Mouse (Mus musculus): Measurements from ENCODE around the gene Snhg11.

The Snhg11 gene

GRCm38 (mm10) chr2:158375443-158376122 is at the start of gene Snhg11:
Gene Snhg11 (plus strand): TSS chr2:158375638.
- DNase-seq (ENCODE audit: low spot score in 2 of 2), result peak; percentile 87

DNA sequence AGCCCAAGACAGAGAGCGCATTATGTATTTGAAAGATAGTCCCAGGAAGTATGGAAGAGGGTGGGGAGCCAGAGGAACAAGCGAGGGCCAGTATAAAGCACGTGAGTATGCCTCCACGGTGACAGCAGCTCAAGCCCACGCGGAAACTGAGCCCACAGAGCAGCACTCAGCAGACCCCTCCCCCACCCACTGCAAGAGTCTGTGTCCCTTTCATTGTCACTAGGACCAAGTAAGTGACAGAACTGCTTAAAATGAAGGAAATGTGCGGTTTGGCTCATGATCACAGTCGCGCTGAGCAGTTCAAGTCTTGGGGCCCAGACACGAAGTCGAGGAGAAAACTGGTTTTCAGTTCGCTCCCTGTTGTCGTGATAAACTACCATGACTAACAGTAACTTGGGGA is 41.1 kb upstream of the Snhg11 start:
- no peak for DNase-seq (ENCODE audit: low spot score in 2 of 2)

- DNase-seq (ENCODE audit: low spot score in 2 of 2), result no peak
Measured at GRCm38 (mm10) chr2:158337698-158338097, 37.7 kb upstream of the Snhg11 start.

DNA sequence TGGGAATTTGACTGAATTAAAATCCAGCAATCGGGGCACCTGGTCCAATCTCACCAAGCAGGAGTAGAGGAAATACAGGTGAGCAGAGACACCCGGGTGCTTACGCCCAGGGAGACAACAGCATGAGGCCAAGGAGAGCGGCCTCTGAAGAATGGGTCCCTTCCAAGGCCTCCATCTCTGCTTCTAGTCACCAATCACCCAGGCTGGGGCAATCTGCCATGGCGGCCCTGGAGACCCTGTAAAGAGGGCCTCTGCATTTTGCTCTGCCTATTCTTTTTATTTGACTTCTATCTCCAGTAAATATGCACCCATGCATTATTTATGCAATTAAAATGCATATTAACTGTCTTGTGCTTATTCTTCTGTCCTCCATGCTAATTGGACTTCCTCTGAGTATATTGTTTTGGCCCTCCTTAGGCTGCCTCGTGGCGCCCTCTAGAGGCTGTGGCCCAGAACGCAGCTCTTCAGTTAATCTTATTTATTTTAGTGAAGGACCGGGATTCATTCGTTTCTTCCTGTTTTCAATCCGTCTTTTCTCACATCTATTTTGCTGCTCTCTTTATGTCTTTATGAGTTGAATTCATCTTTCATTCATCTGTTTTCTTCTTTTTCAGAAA is 35.4 kb upstream of the Snhg11 start:
- DNase-seq (ENCODE audit: low spot score in 2 of 2), result peak in 1 of 2 experiments; percentile 67

- no peak for DNase-seq (ENCODE audit: low spot score in 2 of 2)
Measured at GRCm38 (mm10) chr2:158341324-158341723, 34.1 kb upstream of the Snhg11 start.

DNA sequence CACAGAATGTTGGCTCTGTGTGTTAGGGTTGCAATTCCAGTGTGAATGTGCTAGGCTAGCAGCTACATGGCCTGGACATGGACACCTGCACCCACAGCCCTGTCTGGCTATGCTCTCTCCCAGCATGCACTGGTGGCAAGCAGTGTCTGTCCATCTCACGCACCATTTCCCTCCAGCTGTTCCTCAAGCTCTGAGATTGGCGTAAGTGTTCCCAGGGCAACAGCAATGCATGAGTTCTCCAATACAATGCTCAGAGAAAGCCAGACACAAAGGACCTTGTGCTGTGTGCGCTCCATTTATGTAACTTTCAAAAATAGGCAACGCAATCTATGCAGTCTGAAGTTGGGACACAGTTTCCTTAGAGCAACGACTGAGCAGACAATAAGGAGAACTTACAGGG is 31.9 kb upstream of the Snhg11 start:
- DNase-seq (ENCODE audit: low spot score in 2 of 2), result no peak

DNA sequence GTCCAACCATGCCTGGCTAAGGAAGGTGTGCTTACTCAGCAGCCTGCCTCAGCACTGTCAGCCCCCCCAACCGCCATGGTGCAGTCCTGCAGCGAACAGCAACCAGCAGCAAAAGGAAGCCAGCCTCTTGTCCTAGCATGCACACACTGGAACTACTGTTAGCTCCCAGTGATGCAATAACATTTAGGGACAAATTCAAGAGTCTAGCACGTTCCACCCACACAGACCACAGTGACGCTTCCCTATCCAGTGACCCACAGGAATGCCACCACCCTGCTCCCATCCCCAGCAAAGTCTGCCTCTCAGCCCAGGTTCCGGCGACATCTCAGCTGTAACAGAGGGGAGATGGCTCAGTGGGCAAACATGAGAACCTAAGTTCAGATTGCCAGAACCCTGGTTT is 29.0 kb upstream of the Snhg11 start:
- no peak for DNase-seq (ENCODE audit: low spot score in 2 of 2)

GRCm38 (mm10) chr2:158347868-158348267 is 27.6 kb upstream of the Snhg11 start:
- DNase-seq (ENCODE audit: low spot score in 2 of 2), result peak; percentile 30 to 66

GRCm38 (mm10) chr2:158352801-158353520 is 22.5 kb upstream of the Snhg11 start:
- DNase-seq (ENCODE audit: low spot score in 2 of 2), result no peak

GRCm38 (mm10) chr2:158354348-158355114 is 20.9 kb upstream of the Snhg11 start:
- DNase-seq (ENCODE audit: low spot score in 2 of 2), result no peak

DNA sequence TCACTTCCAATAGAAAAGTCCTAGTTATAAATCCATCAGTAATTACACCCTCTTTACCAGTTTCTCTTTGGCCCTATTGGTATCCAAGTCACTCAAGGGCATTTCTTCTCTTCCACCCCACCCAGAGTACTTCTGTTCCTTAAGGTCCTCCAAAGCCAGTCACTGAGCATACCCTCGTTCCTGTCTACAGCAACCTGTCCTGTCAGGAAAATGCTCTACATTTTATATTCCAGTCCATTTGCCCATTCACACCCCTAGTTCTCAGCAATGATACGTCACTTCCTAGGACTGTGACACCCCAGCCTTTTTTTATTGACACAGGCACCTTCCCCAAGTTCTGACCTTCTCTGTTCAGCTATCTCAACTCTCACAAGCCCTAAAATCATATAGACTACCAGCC is 20.2 kb upstream of the Snhg11 start:
- no peak for DNase-seq (ENCODE audit: low spot score in 2 of 2)

DNA sequence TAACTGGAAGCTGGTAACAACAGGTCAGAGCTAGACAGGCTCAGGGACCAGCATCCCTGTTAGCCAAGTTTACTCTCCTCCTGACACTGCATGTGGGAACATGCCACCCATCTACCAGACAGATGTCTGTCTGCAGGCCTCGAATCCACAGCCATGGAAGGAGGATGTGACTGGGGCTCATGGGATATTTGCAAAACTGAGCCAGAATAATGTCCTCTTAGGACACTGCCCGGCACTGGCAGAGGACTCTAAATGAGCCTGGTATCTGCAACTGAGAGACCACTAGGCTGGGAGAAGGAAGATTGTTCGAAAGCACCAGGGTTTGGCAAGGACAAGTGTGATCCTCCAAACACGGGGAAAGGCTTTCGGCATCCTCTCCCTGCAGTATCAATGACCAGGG is 19.3 kb upstream of the Snhg11 start:
- no peak for DNase-seq (ENCODE audit: low spot score in 2 of 2)

- DNase-seq (ENCODE audit: low spot score in 2 of 2), result no peak
Measured at GRCm38 (mm10) chr2:158359757-158360620, 15.4 kb upstream of the Snhg11 start.

GRCm38 (mm10) chr2:158360873-158361677 is 14.4 kb upstream of the Snhg11 start:
- DNase-seq (ENCODE audit: low spot score in 2 of 2), result peak; percentile 79 to 80

- DNase-seq (ENCODE audit: low spot score in 2 of 2), result no peak
Measured at GRCm38 (mm10) chr2:158361678-158362320, 13.6 kb upstream of the Snhg11 start.

DNA sequence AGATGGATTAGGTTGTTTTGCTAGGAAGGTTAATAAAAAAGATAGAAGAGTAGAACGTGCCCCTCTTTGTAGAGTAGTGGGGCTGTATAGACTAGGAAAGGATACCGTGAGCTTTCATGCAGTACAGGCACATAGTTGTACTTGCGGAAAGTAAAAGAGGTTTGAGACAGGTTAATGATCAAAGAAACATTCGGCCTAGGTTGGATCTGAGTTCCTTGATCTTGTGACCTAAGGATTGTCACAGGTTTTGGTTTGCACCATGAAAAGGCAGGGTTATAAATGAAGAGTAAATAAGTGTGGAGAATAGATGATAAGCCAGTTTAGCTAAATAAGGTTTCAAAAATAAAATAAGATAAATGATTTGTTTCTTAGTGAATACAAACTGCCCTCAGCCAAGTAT is 11.3 kb upstream of the Snhg11 start:
- no peak for DNase-seq (ENCODE audit: low spot score in 2 of 2)

GRCm38 (mm10) chr2:158365099-158365850 is 10.2 kb upstream of the Snhg11 start:
- DNase-seq (ENCODE audit: low spot score in 2 of 2), result no peak

- no peak for DNase-seq (ENCODE audit: low spot score in 2 of 2)
Measured at GRCm38 (mm10) chr2:158367654-158368053, 7.8 kb upstream of the Snhg11 start.

- DNase-seq (ENCODE audit: low spot score in 2 of 2), result no peak
Measured at GRCm38 (mm10) chr2:158368313-158368712, 7.1 kb upstream of the Snhg11 start.

All from frontal cortex, postnatal 14 days (tissue).